Mouse (Mus musculus): ENCODE results near the gene Tpst1.

DNA sequence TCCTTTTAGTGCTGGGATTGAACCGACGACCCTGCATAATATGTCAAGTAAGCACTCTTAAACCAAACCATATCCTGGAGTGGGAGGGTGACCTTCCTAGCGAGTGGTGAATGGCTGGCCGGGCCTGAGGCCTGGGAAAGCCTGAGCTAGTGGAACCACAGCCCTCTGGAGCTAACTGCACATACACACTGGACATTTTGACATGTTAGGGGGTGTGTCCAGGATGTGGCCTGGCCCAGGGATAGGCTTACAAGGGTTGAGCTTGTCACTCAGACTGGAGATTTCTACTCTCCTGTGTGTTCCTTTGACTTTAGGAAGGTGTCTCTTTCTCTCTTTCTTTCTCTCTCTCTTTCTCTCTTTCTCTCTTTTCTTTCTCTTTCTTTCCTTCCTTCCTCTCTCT, 85.4 kb downstream of the Tpst1 start:
- TF ChIP-seq POLR2A (IDR thresholded peaks at IDR 0.05; ENCODE audit: borderline replicate concordance, control insufficient read depth, low read depth, low read length) (no peak), CTCF (IDR thresholded peaks at IDR 0.05; ENCODE audit: control insufficient read depth, insufficient read depth, low read length) (no peak)
